Mouse (Mus musculus): ENCODE results near the gene Gm11568. TPM values are rescaled to one million over a fixed set of nuclear protein-coding genes. Genes with fewer than 3 reads are reported as not detected.

The Gm11568 gene
- polyA plus RNA-seq, 1 experiment from 2014 or later = not detected

Other genes with a start within 250 kb of the Gm11568 start
- gene Gm11937, start 247.7 kb upstream of the Gm11568 start, polyA plus RNA-seq (2015; fragmentation: Nextera tagmentation; extraction: Ambion mirVana) = not detected in 2 replicates
- not detected in 2 replicates for gene Krtap2-4, start 243.1 kb upstream of the Gm11568 start, polyA plus RNA-seq (2015; fragmentation: Nextera tagmentation; extraction: Ambion mirVana)
- not detected in 2 replicates for gene Gm11562, start 237.5 kb upstream of the Gm11568 start, polyA plus RNA-seq (2015; fragmentation: Nextera tagmentation; extraction: Ambion mirVana)
- not detected in 2 replicates for gene Krtap4-1, start 229.7 kb upstream of the Gm11568 start, polyA plus RNA-seq (2015; fragmentation: Nextera tagmentation; extraction: Ambion mirVana)
- not detected in 2 replicates for gene Krtap4-2, start 222.8 kb upstream of the Gm11568 start, polyA plus RNA-seq (2015; fragmentation: Nextera tagmentation; extraction: Ambion mirVana)
- not detected in 2 replicates for gene Krtap4-7, start 213.8 kb upstream of the Gm11568 start, polyA plus RNA-seq (2015; fragmentation: Nextera tagmentation; extraction: Ambion mirVana)
- not detected in 2 replicates for gene Gm11555, start 207.7 kb upstream of the Gm11568 start, polyA plus RNA-seq (2015; fragmentation: Nextera tagmentation; extraction: Ambion mirVana)
- gene Gm11563, start 199.0 kb upstream of the Gm11568 start, polyA plus RNA-seq (2015; fragmentation: Nextera tagmentation; extraction: Ambion mirVana) = not detected in 2 replicates
- not detected in 2 replicates for gene Krtap4-6, start 192.0 kb upstream of the Gm11568 start, polyA plus RNA-seq (2015; fragmentation: Nextera tagmentation; extraction: Ambion mirVana)
- gene Gm14190, start 167.2 kb upstream of the Gm11568 start, polyA plus RNA-seq (2015; fragmentation: Nextera tagmentation; extraction: Ambion mirVana) = not detected in 2 replicates
- gene Gm14180, start 123.6 kb upstream of the Gm11568 start, polyA plus RNA-seq (2015; fragmentation: Nextera tagmentation; extraction: Ambion mirVana) = not detected in 2 replicates
- gene Gm11595, start 85.0 kb upstream of the Gm11568 start, polyA plus RNA-seq (2015; fragmentation: Nextera tagmentation; extraction: Ambion mirVana) = not detected in 2 replicates
- not detected in 2 replicates for gene Krtap4-8, start 77.2 kb upstream of the Gm11568 start, polyA plus RNA-seq (2015; fragmentation: Nextera tagmentation; extraction: Ambion mirVana)
- not detected in 2 replicates for gene Krtap4-9, start 72.7 kb upstream of the Gm11568 start, polyA plus RNA-seq (2015; fragmentation: Nextera tagmentation; extraction: Ambion mirVana)
- not detected in 2 replicates for gene Gm11596, start 64.5 kb upstream of the Gm11568 start, polyA plus RNA-seq (2015; fragmentation: Nextera tagmentation; extraction: Ambion mirVana)
- gene Gm11569, start 59.0 kb upstream of the Gm11568 start, polyA plus RNA-seq (2015; fragmentation: Nextera tagmentation; extraction: Ambion mirVana) = not detected in 2 replicates
- gene Gm11554, start 53.5 kb upstream of the Gm11568 start, polyA plus RNA-seq (2015; fragmentation: Nextera tagmentation; extraction: Ambion mirVana) = not detected in 2 replicates
- not detected in 2 replicates for gene Krtap4-13, start 48.0 kb upstream of the Gm11568 start, polyA plus RNA-seq (2015; fragmentation: Nextera tagmentation; extraction: Ambion mirVana)
- gene Gm11564, start 42.3 kb upstream of the Gm11568 start, polyA plus RNA-seq (2015; fragmentation: Nextera tagmentation; extraction: Ambion mirVana) = not detected in 2 replicates
- not detected in 2 replicates for gene 2300003K06Rik, start 19.9 kb upstream of the Gm11568 start, polyA plus RNA-seq (2015; fragmentation: Nextera tagmentation; extraction: Ambion mirVana)
- not detected in 2 replicates for gene Krtap4-16, start 6.3 kb upstream of the Gm11568 start, polyA plus RNA-seq (2015; fragmentation: Nextera tagmentation; extraction: Ambion mirVana)
- gene Gm11559, start 6.6 kb downstream of the Gm11568 start, polyA plus RNA-seq (2015; fragmentation: Nextera tagmentation; extraction: Ambion mirVana) = not detected in 2 replicates
- gene Krtap9-1, start 15.5 kb downstream of the Gm11568 start, polyA plus RNA-seq (2015; fragmentation: Nextera tagmentation; extraction: Ambion mirVana) = not detected in 2 replicates
- not detected in 2 replicates for gene Gm11567, start 21.3 kb downstream of the Gm11568 start, polyA plus RNA-seq (2015; fragmentation: Nextera tagmentation; extraction: Ambion mirVana)
- not detected in 2 replicates for gene Krtap31-1, start 50.0 kb downstream of the Gm11568 start, polyA plus RNA-seq (2015; fragmentation: Nextera tagmentation; extraction: Ambion mirVana)
- not detected in 2 replicates for gene Gm11565, start 56.8 kb downstream of the Gm11568 start, polyA plus RNA-seq (2015; fragmentation: Nextera tagmentation; extraction: Ambion mirVana)
- gene Krtap31-2, start 78.4 kb downstream of the Gm11568 start, polyA plus RNA-seq (2015; fragmentation: Nextera tagmentation; extraction: Ambion mirVana) = not detected in 2 replicates
- not detected in 2 replicates for gene Krtap9-5, start 90.6 kb downstream of the Gm11568 start, polyA plus RNA-seq (2015; fragmentation: Nextera tagmentation; extraction: Ambion mirVana)
- not detected in 2 replicates for gene Krtap29-1, start 121.1 kb downstream of the Gm11568 start, polyA plus RNA-seq (2015; fragmentation: Nextera tagmentation; extraction: Ambion mirVana)
- gene Krtap16-1, start 128.7 kb downstream of the Gm11568 start, polyA plus RNA-seq (2015; fragmentation: Nextera tagmentation; extraction: Ambion mirVana) = 0.09 TPM in 1 of 2 replicates, not detected in the other
- 0.47 and 0.48 TPM in 2 replicates for gene Krtap17-1, start 136.1 kb downstream of the Gm11568 start, polyA plus RNA-seq (2015; fragmentation: Nextera tagmentation; extraction: Ambion mirVana)
- gene Krt33a, start 158.3 kb downstream of the Gm11568 start, polyA plus RNA-seq (2015; fragmentation: Nextera tagmentation; extraction: Ambion mirVana) = 0.18 and 0.58 TPM in 2 replicates
- gene Krt33b, start 172.0 kb downstream of the Gm11568 start, polyA plus RNA-seq (2015; fragmentation: Nextera tagmentation; extraction: Ambion mirVana) = 1.1 and 1.7 TPM in 2 replicates
- gene Krt34, start 183.6 kb downstream of the Gm11568 start, polyA plus RNA-seq (2015; fragmentation: Nextera tagmentation; extraction: Ambion mirVana) = 1.1 and 2.6 TPM in 2 replicates
- gene Krt31, start 192.6 kb downstream of the Gm11568 start, polyA plus RNA-seq (2015; fragmentation: Nextera tagmentation; extraction: Ambion mirVana) = 2.5 and 5.4 TPM in 2 replicates
- gene Krt32, start 230.3 kb downstream of the Gm11568 start, polyA plus RNA-seq (2015; fragmentation: Nextera tagmentation; extraction: Ambion mirVana) = 2.0 and 2.4 TPM in 2 replicates
- 23.6 and 26.4 TPM in 2 replicates for gene Krt35, start 238.3 kb downstream of the Gm11568 start, polyA plus RNA-seq (2015; fragmentation: Nextera tagmentation; extraction: Ambion mirVana)
- gene Krt36, start 247.7 kb downstream of the Gm11568 start, polyA plus RNA-seq (2015; fragmentation: Nextera tagmentation; extraction: Ambion mirVana) = 55.9 and 83.7 TPM in 2 replicates